Mouse (Mus musculus) embryonic facial prominence, embryonic 15.5 days (tissue): ENCODE results near the gene Erg28. TPM values are rescaled to one million over a fixed set of nuclear protein-coding genes. Genes with fewer than 3 reads are reported as not detected.

Experiments
- ATAC-seq: fragments of 200-750 bp; cut with Nextera tagmentation; 2 replicates; pipeline ENCODE4 v1.8.0; 2017; ENCODE audit warnings: low read depth, moderate TSS enrichment; ENCODE audit not compliant: insufficient number of reproducible peaks, low FRiP score, low TSS enrichment
- H3K27ac ChIP-seq: fragments of 300-500 bp; sonication (generic); replicated peaks from 2 replicates; pipeline ENCODE4 v1.5.1; 2015; ENCODE audit warnings: mild to moderate bottlenecking, inconsistent platforms
- H3K27me3 ChIP-seq: fragments of 300-500 bp; sonication (generic); 2 replicates; pipeline ENCODE4 v1.6.1; 2015; ENCODE audit warnings: inconsistent platforms
- H3K36me3 ChIP-seq: fragments of 300-500 bp; sonication (generic); 2 replicates; pipeline ENCODE4 v1.6.1; 2015; ENCODE audit warnings: mild to moderate bottlenecking, inconsistent platforms
- H3K4me1 ChIP-seq: fragments of 300-500 bp; sonication (generic); 2 replicates; pipeline ENCODE4 v1.6.1; 2015; ENCODE audit warnings: inconsistent platforms
- H3K4me2 ChIP-seq: fragments of 300-500 bp; sonication (generic); replicated peaks from 2 replicates; pipeline ENCODE4 v1.6.1; 2015; ENCODE audit warnings: mild to moderate bottlenecking, inconsistent platforms
- H3K4me3 ChIP-seq: fragments of 300-500 bp; sonication (generic); replicated peaks from 2 replicates; pipeline ENCODE4 v1.5.1; 2015; ENCODE audit warnings: mild to moderate bottlenecking, inconsistent platforms
- H3K9ac ChIP-seq: fragments of 300-500 bp; sonication (generic); 2 replicates; pipeline ENCODE4 v1.6.1; 2015; ENCODE audit warnings: inconsistent platforms
- H3K9me3 ChIP-seq: fragments of 300-500 bp; sonication (generic); replicated peaks from 2 replicates; pipeline ENCODE4 v1.6.1; 2016; ENCODE audit warnings: inconsistent platforms
- WGBS: fragments of 180-500 bp; shearing (Covaris S2); methylation state at CpG from one replicate; pipeline ENCODE4 v1.1.7; 2015; 5-methylcytosine and 5-hydroxymethylcytosine counted together
- polyA plus RNA-seq: library from polyadenylated mRNA; unstranded; fragments of >200 nt; fragmentation: Nextera tagmentation; extraction: Ambion mirVana; gene quantifications from 2 replicates; pipeline ENCODE4 v1.2.1, GENCODE M21; 2015

Gene Erg28
- 109 TPM in 2 replicates for polyA plus RNA-seq

- Histone ChIP-seq H3K4me2 (peak within 1 kb of the TSS; percentile 72), H3K9ac (peak within 1 kb of the TSS; percentile 57), H3K4me3 (peak within 1 kb of the TSS; percentile 71), H3K4me1 (peaks cover 16% of the 10 kb centered on the region), H3K36me3 (peaks cover 24% of the 10 kb centered on the region), H3K9me3 (no peaks in the 10 kb centered on the region), H3K27me3 (no peaks in the 10 kb centered on the region), H3K27ac (peak within 1 kb of the TSS; percentile 99)
- under 1% methylated on average over 67 of the region's 67 CpGs for WGBS
- ATAC-seq: peak; percentile 96
These were observed at the start of gene Erg28, which contains the start of gene Ttll5 for GRCm38 (mm10) chr12:85824438-85825264. Gene Erg28 (minus strand): TSS chr12:85824550. Gene Ttll5 (plus strand): TSS chr12:85824659.

DNA sequence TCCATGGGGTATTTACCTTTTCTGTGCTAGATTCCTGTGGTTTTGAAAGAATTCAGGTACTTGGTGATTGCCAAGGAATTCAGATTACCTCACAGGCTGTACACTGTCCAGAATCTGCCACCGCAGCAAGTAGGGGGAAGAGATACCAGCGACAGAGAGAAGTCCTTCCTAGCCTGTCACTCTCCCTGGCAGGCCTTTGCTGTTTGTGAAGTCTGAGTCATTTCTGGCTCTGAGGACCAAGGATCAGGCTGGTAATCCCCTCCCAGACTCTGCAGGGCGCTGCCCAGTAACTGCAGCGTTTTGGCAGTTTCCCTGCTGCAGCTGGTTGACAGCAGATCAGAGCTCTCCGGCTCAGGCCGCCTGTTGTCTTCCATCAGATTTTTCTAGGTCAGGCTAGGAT lies 45.1 kb upstream of the Erg28 start:
- H3K4me1 ChIP-seq: peaks cover 8% of the 10 kb centered on the region
- H3K4me3 ChIP-seq: no peak overlapping the region
- peak; percentile 67 for ATAC-seq
- H3K27me3 ChIP-seq: no peaks in the 10 kb centered on the region
- H3K9ac ChIP-seq: no peak overlapping the region
- H3K36me3 ChIP-seq: peaks cover 5% of the 10 kb centered on the region
- WGBS: 25% methylated on average over 6 of the region's 6 CpGs
- H3K9me3 ChIP-seq: no peaks in the 10 kb centered on the region
- H3K27ac ChIP-seq: peak overlapping the region; percentile 29
- no peak overlapping the region for H3K4me2 ChIP-seq

DNA sequence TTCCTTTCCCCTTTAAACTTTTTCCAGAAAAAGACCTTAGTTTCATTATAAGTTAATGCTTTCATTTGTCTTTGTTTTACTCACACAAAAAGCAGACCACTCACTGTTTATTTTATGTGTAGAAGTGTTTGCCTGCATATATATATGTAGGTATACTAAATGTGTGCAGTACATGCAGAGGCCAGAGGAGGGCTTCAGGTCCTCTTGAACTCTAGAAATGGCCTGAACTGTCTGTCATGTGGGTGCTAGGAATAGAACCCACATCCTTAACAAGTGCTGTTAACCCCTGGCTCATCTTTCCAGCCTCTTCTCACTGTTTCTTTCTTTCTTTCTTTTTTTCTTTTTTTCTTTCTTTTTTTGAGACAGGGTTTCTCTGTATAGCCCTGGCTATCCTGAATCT lies 42.8 kb upstream of the Erg28 start:
- H3K4me2 ChIP-seq: no peak overlapping the region
- no peaks in the 10 kb centered on the region for H3K9me3 ChIP-seq
- no peaks in the 10 kb centered on the region for H3K27me3 ChIP-seq
- no peak overlapping the region for H3K9ac ChIP-seq
- H3K4me1 ChIP-seq: peaks cover 12% of the 10 kb centered on the region
- ATAC-seq: no peak
- H3K36me3 ChIP-seq: peaks cover 9% of the 10 kb centered on the region
- no peak overlapping the region for H3K4me3 ChIP-seq
- H3K27ac ChIP-seq: no peak overlapping the region

GRCm38 (mm10) chr12:85866624-85867023 lies 42.3 kb upstream of the Erg28 start:
- ATAC-seq: no peak
- 82% methylated on average over 4 of the region's 4 CpGs for WGBS
- Histone ChIP-seq H3K4me2 (no peak overlapping the region), H3K36me3 (peaks cover 9% of the 10 kb centered on the region), H3K27ac (no peak overlapping the region), H3K4me1 (peaks cover 12% of the 10 kb centered on the region), H3K9me3 (no peaks in the 10 kb centered on the region), H3K9ac (no peak overlapping the region), H3K4me3 (no peak overlapping the region), H3K27me3 (no peaks in the 10 kb centered on the region)

GRCm38 (mm10) chr12:85865526-85865925 lies 41.2 kb upstream of the Erg28 start:
- ATAC-seq: no peak
- Histone ChIP-seq H3K9ac (no peak overlapping the region), H3K4me1 (peaks cover 12% of the 10 kb centered on the region), H3K36me3 (peaks cover 9% of the 10 kb centered on the region), H3K9me3 (no peaks in the 10 kb centered on the region), H3K27ac (no peak overlapping the region), H3K4me2 (no peak overlapping the region), H3K27me3 (no peaks in the 10 kb centered on the region), H3K4me3 (no peak overlapping the region)
- WGBS: 70% methylated on average over 3 of the region's 3 CpGs

DNA sequence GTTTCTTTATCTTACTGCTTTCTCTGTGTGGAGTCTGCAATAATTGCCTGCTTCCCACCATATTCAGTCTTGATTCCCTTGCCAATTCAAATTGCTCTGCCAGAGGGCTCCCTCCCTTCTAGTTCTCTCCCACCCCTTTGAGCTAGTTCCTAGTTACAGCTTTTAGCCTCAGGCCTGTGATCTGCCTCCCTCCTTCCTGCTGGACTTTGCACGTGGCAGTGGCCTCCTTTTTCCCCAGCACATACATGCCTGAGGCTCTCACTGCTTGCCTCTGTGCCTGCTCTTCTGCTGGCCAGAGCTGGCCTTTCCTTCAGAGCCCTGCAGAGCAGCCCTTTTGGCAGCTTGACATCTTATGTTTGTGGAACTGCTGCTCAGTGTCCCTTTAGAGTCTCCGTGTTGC lies 38.2 kb upstream of the Erg28 start:
- Histone ChIP-seq H3K27me3 (no peaks in the 10 kb centered on the region), H3K27ac (peak overlapping the region; percentile 25; the same call in 1 of the 2 replicates), H3K36me3 (peaks cover 9% of the 10 kb centered on the region), H3K4me2 (no peak overlapping the region), H3K9me3 (no peaks in the 10 kb centered on the region), H3K9ac (no peak overlapping the region), H3K4me3 (no peak overlapping the region), H3K4me1 (peaks cover 18% of the 10 kb centered on the region)
- no peak for ATAC-seq
- 25% methylated on average over 2 of the region's 2 CpGs for WGBS

DNA sequence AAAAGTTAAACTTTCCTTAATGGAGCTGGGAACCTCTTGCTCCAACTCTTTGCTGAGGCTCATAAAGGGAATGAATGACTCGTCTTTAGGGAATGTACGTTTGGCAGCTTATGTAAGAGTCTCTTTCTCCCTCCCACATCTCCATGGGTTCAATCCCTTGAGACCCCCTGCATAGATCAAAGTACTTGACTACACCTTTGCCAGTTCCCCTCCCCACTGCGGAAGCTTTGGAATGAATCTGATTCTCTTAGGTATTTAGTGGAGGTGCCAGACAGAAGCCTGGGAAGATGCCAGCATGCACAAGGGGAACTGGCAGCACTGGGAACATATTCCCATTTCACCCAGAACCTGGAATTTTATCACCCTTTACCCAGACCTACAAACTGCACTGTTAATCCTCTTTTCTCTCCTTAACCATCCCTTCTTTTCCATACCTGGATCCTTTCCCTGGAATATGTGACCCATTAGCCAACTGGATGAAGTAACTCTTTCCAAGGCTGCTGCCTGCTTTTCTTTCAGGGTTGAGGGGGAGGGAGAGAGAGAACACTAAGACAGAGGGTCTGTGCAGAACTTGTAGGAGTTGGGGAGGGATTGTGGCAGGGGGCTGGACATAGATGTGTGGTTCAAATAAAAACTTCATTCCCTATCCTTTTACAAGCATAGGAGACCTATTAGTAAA lies 35.3 kb upstream of the Erg28 start:
- 35% methylated on average over 3 of the region's 3 CpGs for WGBS
- H3K27me3 ChIP-seq: no peaks in the 10 kb centered on the region
- no peaks in the 10 kb centered on the region for H3K9me3 ChIP-seq
- peak overlapping the region; percentile 84 for H3K27ac ChIP-seq
- H3K4me1 ChIP-seq: peaks cover 18% of the 10 kb centered on the region
- H3K4me2 ChIP-seq: no peak overlapping the region
- H3K9ac ChIP-seq: no peak overlapping the region
- ATAC-seq: peak; percentile 60
- H3K4me3 ChIP-seq: no peak overlapping the region
- H3K36me3 ChIP-seq: peaks cover 6% of the 10 kb centered on the region

- no peak for ATAC-seq
- H3K4me1 ChIP-seq: peaks cover 18% of the 10 kb centered on the region
- WGBS: 40% methylated on average over 3 of the region's 3 CpGs
- no peaks in the 10 kb centered on the region for H3K9me3 ChIP-seq
- H3K27me3 ChIP-seq: no peaks in the 10 kb centered on the region
- H3K36me3 ChIP-seq: peaks cover 1% of the 10 kb centered on the region; the same call in 1 of the 2 replicates
- no peak overlapping the region for H3K4me3 ChIP-seq
- H3K27ac ChIP-seq: peak overlapping the region; percentile 84
- H3K9ac ChIP-seq: no peak overlapping the region
- no peak overlapping the region for H3K4me2 ChIP-seq
These were observed 34.8 kb upstream of the Erg28 start for GRCm38 (mm10) chr12:85859111-85859510.

GRCm38 (mm10) chr12:85857300-85857699 lies 33.0 kb upstream of the Erg28 start:
- Histone ChIP-seq H3K4me3 (no peak overlapping the region), H3K27ac (no peak overlapping the region), H3K9ac (no peak overlapping the region), H3K36me3 (no peaks in the 10 kb centered on the region), H3K4me2 (no peak overlapping the region), H3K27me3 (no peaks in the 10 kb centered on the region), H3K4me1 (peaks cover 15% of the 10 kb centered on the region), H3K9me3 (no peaks in the 10 kb centered on the region)
- no peak for ATAC-seq
- 86% methylated on average over 7 of the region's 7 CpGs for WGBS

GRCm38 (mm10) chr12:85854271-85854670 lies 29.9 kb upstream of the Erg28 start:
- H3K27ac ChIP-seq: no peak overlapping the region
- 70% methylated on average over 1 of the region's 1 CpGs for WGBS
- no peaks in the 10 kb centered on the region for H3K9me3 ChIP-seq
- peaks cover 8% of the 10 kb centered on the region; the same call in 1 of the 2 replicates for H3K4me1 ChIP-seq
- no peak overlapping the region for H3K4me3 ChIP-seq
- no peak overlapping the region for H3K4me2 ChIP-seq
- ATAC-seq: no peak
- H3K27me3 ChIP-seq: no peaks in the 10 kb centered on the region
- H3K9ac ChIP-seq: no peak overlapping the region
- H3K36me3 ChIP-seq: 0 out of 2 replicates have a peak, but pooled peaks cover 7% of the 10 kb centered on the region

DNA sequence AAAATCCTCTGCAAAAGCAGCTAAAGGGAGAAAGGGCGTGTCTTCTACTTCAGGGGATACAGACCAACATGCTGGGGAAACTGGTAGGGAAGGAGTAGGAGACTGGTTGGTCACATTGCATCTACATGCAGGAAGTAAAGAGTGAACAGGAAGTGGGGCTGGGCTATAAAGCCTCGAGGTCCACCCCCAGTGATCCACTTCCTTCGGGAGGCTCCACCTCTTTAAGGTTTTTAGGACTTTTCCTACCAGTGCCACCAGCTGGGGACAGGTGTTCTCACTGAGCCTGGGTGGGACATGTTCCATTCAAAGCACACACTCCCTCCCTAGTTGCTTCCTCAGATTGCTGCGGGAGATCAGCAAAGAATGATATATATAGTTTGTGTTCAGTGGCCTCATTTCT lies 29.5 kb upstream of the Erg28 start:
- Histone ChIP-seq H3K9me3 (no peaks in the 10 kb centered on the region), H3K4me3 (no peak overlapping the region), H3K4me1 (peaks cover 4% of the 10 kb centered on the region; the same call in 1 of the 2 replicates), H3K9ac (no peak overlapping the region), H3K27ac (no peak overlapping the region), H3K4me2 (no peak overlapping the region), H3K27me3 (no peaks in the 10 kb centered on the region), H3K36me3 (0 out of 2 replicates have a peak, but pooled peaks cover 7% of the 10 kb centered on the region)
- ATAC-seq: no peak
- 84% methylated on average over 4 of the region's 4 CpGs for WGBS
